Mouse (Mus musculus) limb, embryonic 14.5 days (tissue): ENCODE measurements around the gene Tnfrsf1a. TPM values are rescaled to one million over a fixed set of nuclear protein-coding genes. Genes with fewer than 3 reads are reported as not detected.
A peak's percentile ranks its signal among the peaks of the same experiment; 100 is the strongest.

ENCODE experiments used
- ATAC-seq: fragments of 200-750 bp; cut with Nextera tagmentation; 2 replicates; pipeline ENCODE4 v1.8.0; 2017; ENCODE audit warnings: low read depth, moderate number of reproducible peaks, moderate TSS enrichment; ENCODE audit not compliant: low FRiP score
- DNase-seq: peaks from one replicate; pipeline ENCODE4 v3.0.0-alpha.2; 2015; ENCODE audit warnings: low spot score
- H3K27ac ChIP-seq: fragments of 300-500 bp; sonication (generic); replicated peaks from 2 replicates; pipeline ENCODE4 v1.5.1; 2014; ENCODE audit warnings: low read depth, mild to moderate bottlenecking, low read length, moderate library complexity, mixed read lengths
- H3K27me3 ChIP-seq: fragments of 300-500 bp; sonication (generic); 2 replicates; pipeline ENCODE4 v1.6.1; 2014; ENCODE audit warnings: low read length, mixed read lengths; ENCODE audit not compliant: control insufficient read depth, insufficient read depth
- H3K36me3 ChIP-seq: fragments of 300-500 bp; sonication (generic); 2 replicates; pipeline ENCODE4 v1.6.1; 2014; ENCODE audit warnings: mild to moderate bottlenecking, low read length, moderate library complexity, mixed read lengths; ENCODE audit not compliant: control insufficient read depth, insufficient read depth
- H3K4me1 ChIP-seq: fragments of 300-500 bp; sonication (generic); 2 replicates; pipeline ENCODE4 v1.6.1; 2014; ENCODE audit warnings: antibody characterized with exemption, low read length, mixed read lengths; ENCODE audit not compliant: control insufficient read depth, insufficient read depth
- H3K4me2 ChIP-seq: fragments of 300-500 bp; sonication (generic); replicated peaks from 2 replicates; pipeline ENCODE4 v1.6.1; 2014; ENCODE audit warnings: low read depth, mild to moderate bottlenecking, low read length, moderate library complexity; ENCODE audit not compliant: severe bottlenecking
- H3K4me3 ChIP-seq: fragments of 300-500 bp; sonication (generic); replicated peaks from 2 replicates; pipeline ENCODE4 v1.5.1; 2014; ENCODE audit warnings: low read length
- H3K9ac ChIP-seq: fragments of 300-500 bp; sonication (generic); 2 replicates; pipeline ENCODE4 v1.6.1; 2014; ENCODE audit warnings: mild to moderate bottlenecking, low read depth, low read length, moderate library complexity; ENCODE audit not compliant: severe bottlenecking
- H3K9me3 ChIP-seq: fragments of 300-500 bp; sonication (generic); 2 replicates; pipeline ENCODE4 v1.6.1; 2016; ENCODE audit warnings: low read length; ENCODE audit not compliant: control insufficient read depth
- POLR2A ChIP-seq: fragments of 200-500 bp; IDR thresholded peaks from 2 replicates; pipeline ENCODE4 v1.8.0; 2012; ENCODE audit warnings: inconsistent platforms, mild to moderate bottlenecking, moderate library complexity, borderline replicate concordance; ENCODE audit not compliant: insufficient read depth, insufficient read length; ENCODE audit errors: extremely low read depth
- WGBS: fragments of 180-500 bp; shearing (Covaris S2); extraction: QIAGEN DNeasy Blood & Tissue Kit; methylation state at CpG from one replicate; pipeline ENCODE4 v1.1.7; 2014; 5-methylcytosine and 5-hydroxymethylcytosine counted together
- polyA plus RNA-seq, 2 experiments: library from polyadenylated mRNA; depleted of rRNA in 1 of 2; stranded (reverse) in 1 of 2; unstranded in 1 of 2; fragments of >200 nt; fragmentation: Nextera tagmentation in 1 of 2; extraction: Ambion mirVana in 1 of 2; gene quantifications; 2 replicates each; pipeline versions ENCODE4 v1.2.1 to v1.2.3; 2012 to 2014

The Tnfrsf1a gene
- polyA plus RNA-seq, 2 experiments: 85.6 to 88.8 TPM

DNA sequence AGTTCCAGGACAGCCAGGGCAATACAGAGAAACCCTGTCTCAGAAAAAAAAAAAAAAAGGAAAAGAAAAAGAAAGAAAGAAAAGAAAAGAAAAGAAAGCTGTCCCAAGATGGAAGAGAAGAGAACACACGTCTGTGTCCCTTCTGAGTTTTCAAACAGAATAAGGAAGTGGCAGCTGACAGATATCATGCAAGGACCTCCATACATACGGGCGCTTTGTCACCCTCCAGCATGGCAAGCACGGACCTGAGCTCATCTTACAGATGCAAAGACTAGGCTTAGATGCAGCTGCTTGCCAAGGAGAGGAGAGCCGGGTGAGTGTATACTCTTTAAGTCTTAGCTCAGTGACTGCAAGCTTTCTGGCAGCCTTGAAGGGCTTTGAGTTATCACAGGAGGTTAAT is 16.4 kb downstream of the Tnfrsf1a start:
- H3K9ac ChIP-seq: no peak overlapping the region
- no peaks in the 10 kb centered on the region; the same call in 1 of the 2 replicates for H3K27me3 ChIP-seq
- 82% methylated on average over 5 of the region's 5 CpGs for WGBS
- no peaks in the 10 kb centered on the region for H3K9me3 ChIP-seq
- H3K4me1 ChIP-seq: 0 out of 2 replicates have a peak, but pooled peaks cover 7% of the 10 kb centered on the region
- peaks cover 22% of the 10 kb centered on the region for H3K36me3 ChIP-seq
- no peak overlapping the region for H3K4me3 ChIP-seq
- ATAC-seq: no peak
- TF ChIP-seq POLR2A: no peak
- DNase-seq: no peak
- H3K27ac ChIP-seq: no peak overlapping the region
- H3K4me2 ChIP-seq: no peak overlapping the region

DNA sequence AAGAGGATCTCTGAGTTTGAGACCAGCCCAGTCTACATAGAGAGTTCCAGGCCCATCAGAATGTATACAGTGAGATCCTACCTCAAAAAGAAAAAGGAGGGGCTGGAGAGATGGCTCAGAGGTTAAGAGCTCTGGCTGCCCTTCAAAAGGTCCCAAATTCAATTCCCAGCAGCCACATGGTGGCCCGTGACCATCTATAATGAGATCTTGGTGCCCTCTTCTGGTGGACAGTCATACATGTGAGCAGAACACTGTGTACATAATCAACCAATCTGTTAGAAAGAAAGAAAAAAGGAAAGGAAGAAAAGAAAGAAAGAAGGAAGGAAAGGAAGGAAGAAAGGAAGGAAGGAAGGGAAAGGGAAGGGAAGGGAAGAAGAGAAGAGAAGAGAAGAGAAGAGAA is 17.0 kb downstream of the Tnfrsf1a start:
- no peak for TF ChIP-seq POLR2A

DNA sequence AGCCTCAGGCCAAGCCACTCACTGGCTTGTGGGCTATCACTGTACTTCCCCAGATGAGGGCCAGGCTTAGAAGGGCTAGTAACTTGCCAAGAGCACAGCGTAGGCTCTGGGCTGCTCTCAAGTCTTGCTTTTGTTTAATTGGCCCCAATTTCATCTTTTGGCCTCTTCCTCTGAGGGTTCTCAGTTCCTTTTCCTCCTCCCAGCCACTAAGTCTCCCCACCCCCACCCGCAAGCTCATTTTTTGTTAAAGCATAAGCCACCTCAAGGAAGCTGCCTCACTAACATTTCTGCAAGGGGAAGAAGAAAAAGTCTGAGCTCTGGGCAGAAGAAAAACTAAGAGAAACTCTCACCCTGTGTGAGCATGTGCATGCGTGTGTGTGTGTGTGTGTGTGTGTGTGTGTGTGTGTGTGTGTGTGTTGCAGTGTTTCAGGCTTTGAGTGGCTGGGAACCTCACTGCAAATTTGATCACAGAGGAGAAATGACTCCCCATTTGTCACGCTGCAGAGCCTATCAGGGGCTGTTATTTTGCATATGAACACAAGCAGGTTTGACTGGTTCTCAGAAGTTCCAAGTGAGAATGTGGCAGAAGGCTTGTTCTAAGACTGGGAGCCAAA is 18.7 kb downstream of the Tnfrsf1a start:
- DNase-seq: peak; percentile 59
- Histone ChIP-seq H3K9ac (no peak overlapping the region), H3K27ac (no peak overlapping the region), H3K9me3 (no peaks in the 10 kb centered on the region), H3K4me2 (no peak overlapping the region), H3K4me1 (0 out of 2 replicates have a peak, but pooled peaks cover 7% of the 10 kb centered on the region), H3K27me3 (no peaks in the 10 kb centered on the region), H3K36me3 (no peaks in the 10 kb centered on the region), H3K4me3 (no peak overlapping the region)
- WGBS: 55% methylated on average over 4 of the region's 4 CpGs
- TF ChIP-seq POLR2A: no peak
- peak; percentile 28; the same call in 1 of the 2 replicates for ATAC-seq

More for the DNA sequence above, 17.0 kb downstream of the Tnfrsf1a start:
- DNase-seq: no peak
- Histone ChIP-seq H3K36me3 (peaks cover 16% of the 10 kb centered on the region), H3K27ac (no peak overlapping the region), H3K4me1 (0 out of 2 replicates have a peak, but pooled peaks cover 7% of the 10 kb centered on the region), H3K4me2 (no peak overlapping the region), H3K9me3 (no peaks in the 10 kb centered on the region), H3K4me3 (no peak overlapping the region), H3K27me3 (no peaks in the 10 kb centered on the region; the same call in 1 of the 2 replicates), H3K9ac (no peak overlapping the region)
- 71% methylated on average over 1 of the region's 1 CpGs for WGBS
- ATAC-seq: no peak

DNA sequence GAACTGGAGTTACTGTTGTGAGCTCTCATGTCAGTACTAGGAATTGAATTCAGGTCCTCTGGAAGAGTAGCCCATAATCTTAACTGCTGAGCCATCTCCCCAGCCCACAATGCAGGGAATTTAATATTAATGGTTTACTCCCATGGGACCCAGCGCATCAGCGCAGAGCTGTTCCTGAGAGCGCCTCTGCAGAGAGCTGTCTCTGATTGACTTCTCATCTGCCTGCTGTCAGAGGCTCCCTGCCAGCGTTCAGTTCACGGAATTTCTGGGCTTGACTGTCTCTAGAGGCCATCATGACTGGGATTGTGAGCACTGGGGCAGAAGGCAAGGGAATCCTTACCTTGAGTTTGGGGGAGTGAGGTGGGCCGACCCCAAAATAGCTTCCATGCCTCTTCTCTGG is 27.9 kb downstream of the Tnfrsf1a start:
- Histone ChIP-seq H3K4me2 (no peak overlapping the region), H3K27ac (no peak overlapping the region)
- WGBS: 54% methylated on average over 6 of the region's 6 CpGs

DNA sequence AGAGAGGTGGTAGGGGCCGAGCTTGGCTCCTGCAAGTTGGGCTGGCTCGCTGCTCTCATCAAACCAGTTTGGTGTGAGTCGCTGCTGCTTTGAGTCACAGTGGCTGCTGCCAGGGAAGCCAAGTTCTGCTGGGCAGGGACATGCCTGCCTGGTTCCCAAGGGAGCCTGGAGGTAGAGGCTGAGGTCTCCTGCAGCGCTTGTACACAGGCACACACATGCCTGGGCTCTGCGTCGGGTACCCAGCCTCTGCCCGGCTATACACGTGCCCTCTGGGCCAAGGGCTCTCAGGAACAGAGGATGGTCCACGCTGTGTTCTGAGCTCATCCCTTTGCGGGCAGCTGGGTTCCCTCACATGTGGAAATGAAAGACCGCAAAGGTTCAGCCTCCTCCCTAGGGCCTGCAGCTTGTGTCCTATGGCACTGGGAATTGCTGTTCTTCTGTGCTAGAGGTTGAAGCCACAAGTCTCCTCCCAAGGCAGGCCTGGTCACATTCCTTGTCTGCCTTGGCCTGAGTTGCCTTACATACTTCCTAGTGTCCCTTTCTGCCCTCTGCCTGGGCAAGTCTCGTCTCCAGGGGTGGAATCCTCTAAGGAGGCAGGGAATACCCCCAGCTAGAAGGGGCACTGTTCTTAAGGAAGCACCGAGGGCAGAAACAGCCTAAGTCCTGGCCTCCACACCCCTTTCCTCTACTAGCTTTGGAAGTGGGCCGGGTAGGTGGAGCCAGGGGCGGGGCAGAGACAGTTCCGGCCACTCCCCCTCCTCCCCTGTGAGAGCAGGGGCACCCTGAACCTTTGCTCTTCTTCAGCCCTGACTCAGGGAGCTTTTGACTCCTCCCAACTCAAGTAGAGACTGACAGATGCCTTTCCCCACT is 28.7 kb downstream of the Tnfrsf1a start:
- no peak for TF ChIP-seq POLR2A
- DNase-seq (peak; percentile 33), ATAC-seq (no peak)
- no peak overlapping the region for H3K27ac ChIP-seq
- no peak overlapping the region for H3K9ac ChIP-seq
- no peaks in the 10 kb centered on the region for H3K9me3 ChIP-seq
- no peaks in the 10 kb centered on the region for H3K36me3 ChIP-seq
- WGBS: 40% methylated on average over 15 of the region's 16 CpGs
- no peak overlapping the region for H3K4me3 ChIP-seq
- no peak overlapping the region for H3K4me2 ChIP-seq
- H3K4me1 ChIP-seq: peaks cover 15% of the 10 kb centered on the region
- peaks cover 38% of the 10 kb centered on the region for H3K27me3 ChIP-seq

More for the DNA sequence above, 27.9 kb downstream of the Tnfrsf1a start:
- Histone ChIP-seq H3K36me3 (no peaks in the 10 kb centered on the region), H3K9me3 (no peaks in the 10 kb centered on the region), H3K27me3 (peaks cover 38% of the 10 kb centered on the region), H3K4me1 (peaks cover 15% of the 10 kb centered on the region), H3K4me3 (no peak overlapping the region), H3K9ac (no peak overlapping the region)
- TF ChIP-seq POLR2A: no peak
- DNase-seq (no peak), ATAC-seq (no peak)
